In the genomic region with DNA sequence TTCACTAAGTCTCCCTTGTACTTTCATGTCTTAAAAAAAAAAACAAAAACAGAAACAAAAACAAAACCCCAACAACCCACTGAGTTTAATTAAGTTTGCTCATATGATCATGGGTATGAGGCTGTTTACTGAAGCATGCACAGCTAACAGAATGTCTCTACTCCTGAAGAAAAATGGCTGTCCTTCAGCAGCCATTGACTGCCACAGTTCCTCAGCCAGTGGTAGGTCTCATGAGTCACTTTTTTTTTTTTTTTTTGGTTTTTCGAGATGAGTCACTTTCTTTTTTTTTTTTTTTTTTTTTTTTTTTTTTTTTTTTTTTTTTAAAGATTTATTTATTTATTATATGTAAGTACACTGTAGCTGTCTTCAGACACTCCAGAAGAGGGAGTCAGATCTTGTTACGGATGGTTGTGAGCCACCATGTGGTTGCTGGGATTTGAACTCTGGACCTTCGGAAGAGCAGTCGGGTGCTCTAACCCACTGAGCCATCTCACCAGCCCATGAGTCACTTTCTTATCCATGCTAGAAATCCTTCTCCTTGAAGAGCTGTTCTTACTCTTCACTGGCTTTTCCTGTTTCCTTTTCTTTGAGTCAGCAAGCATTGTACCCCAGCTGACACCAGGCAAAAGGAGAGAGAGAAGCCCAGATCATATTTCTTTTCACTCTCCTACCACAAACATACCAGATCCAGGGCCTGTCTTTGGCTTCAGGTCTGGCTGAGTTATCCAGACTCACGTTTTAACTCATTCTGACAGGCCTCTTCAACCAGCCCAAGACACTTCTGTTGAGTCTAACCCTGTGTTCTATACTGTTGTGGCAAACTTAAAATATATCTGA, we compare ENCODE assay signal across 18 mouse cellular contexts. TPM values are rescaled to one million over a fixed set of nuclear protein-coding genes. Genes with fewer than 3 reads are reported as not detected.
DNase-seq lines count a peak whose midpoint lies in the region; ATAC-seq lines count a peak whose summit lies in the region.
"Had no signal": no experiment of that assay in that cellular context is flagged by ENCODE, and none has a peak within 500 bp of the region (broad histone marks: within the 10 kb centered on the region; RNA-seq: fewer than 3 reads in every experiment).

No protein-coding gene starts in this region.

- H3K4me3 ChIP-seq in kidney, embryonic 15.5 days (replicated peaks) = no peak overlapping the region
- H3K4me3 ChIP-seq in macrophage (ENCODE audit: inconsistent target) = no peak overlapping the region
- no peak overlapping the region for H3K4me3 ChIP-seq in forebrain, embryonic 11.5 days (ENCODE audit: low read depth, low read length)
- H3K4me3 ChIP-seq: embryonic facial prominence, embryonic 13.5 days; forebrain, embryonic 13.5 days; heart, embryonic 15.5 days; limb, embryonic 13.5 days; liver, embryonic 15.5 days had no signal

- H3K36me3 ChIP-seq in kidney, embryonic 15.5 days = peaks cover 13% of the 10 kb centered on the region; the same call in 1 of the 2 replicates
- H3K36me3 ChIP-seq in macrophage (ENCODE audit: inconsistent target) = no peaks in the 10 kb centered on the region
- no peaks in the 10 kb centered on the region; the same call in 1 of the 2 replicates for H3K36me3 ChIP-seq in forebrain, embryonic 11.5 days (ENCODE audit: control insufficient read depth, insufficient read depth, low read length)
- H3K36me3 ChIP-seq: heart, embryonic 15.5 days; liver, embryonic 15.5 days had no signal

- WGBS in kidney, embryonic 15.5 days = 45% methylated on average over 5 of the region's 5 CpGs
- 97% methylated on average over 3 of the region's 5 CpGs for WGBS in macrophage (ENCODE audit: missing documents)
- 91% methylated on average over 4 of the region's 5 CpGs for WGBS in forebrain, embryonic 11.5 days

- no peak overlapping the region for H3K4me2 ChIP-seq in kidney, embryonic 15.5 days
- no peak overlapping the region for H3K4me2 ChIP-seq in forebrain, embryonic 11.5 days (ENCODE audit: low read depth, low read length, severe bottlenecking)
- H3K4me2 ChIP-seq: embryonic facial prominence, embryonic 13.5 days; forebrain, embryonic 13.5 days; heart, embryonic 15.5 days; limb, embryonic 13.5 days; liver, embryonic 15.5 days had no signal

- H3K27me3 ChIP-seq in kidney, embryonic 15.5 days = no peaks in the 10 kb centered on the region
- H3K27me3 ChIP-seq in forebrain, embryonic 11.5 days (ENCODE audit: control insufficient read depth, insufficient read depth, low read length) = no peaks in the 10 kb centered on the region
- H3K27me3 ChIP-seq: embryonic facial prominence, embryonic 13.5 days; forebrain, embryonic 13.5 days; heart, embryonic 15.5 days; limb, embryonic 13.5 days; liver, embryonic 15.5 days had no signal

- no peaks in the 10 kb centered on the region for H3K9me3 ChIP-seq in kidney, embryonic 15.5 days (replicated peaks)
- no peaks in the 10 kb centered on the region for H3K9me3 ChIP-seq in forebrain, embryonic 11.5 days (ENCODE audit: control insufficient read depth, low read length)
- H3K9me3 ChIP-seq: embryonic facial prominence, embryonic 13.5 days; forebrain, embryonic 13.5 days; heart, embryonic 15.5 days; limb, embryonic 13.5 days; liver, embryonic 15.5 days had no signal

- H3K79me2 ChIP-seq in macrophage (ENCODE audit: inconsistent target) = peaks cover 91% of the 10 kb centered on the region

- peak overlapping the region; percentile 67 for H3K27ac ChIP-seq in kidney, embryonic 15.5 days
- H3K27ac ChIP-seq in macrophage = peak overlapping the region; percentile 28; the same call in 1 of the 2 replicates
- no peak overlapping the region for H3K27ac ChIP-seq in forebrain, embryonic 11.5 days (ENCODE audit: low read depth, low read length)
- H3K27ac ChIP-seq: embryonic facial prominence, embryonic 13.5 days; forebrain, embryonic 13.5 days; heart, embryonic 15.5 days; limb, embryonic 13.5 days; liver, embryonic 15.5 days had no signal

- no peak overlapping the region for H3K9ac ChIP-seq in kidney, embryonic 15.5 days
- no peak overlapping the region for H3K9ac ChIP-seq in forebrain, embryonic 11.5 days (ENCODE audit: low read length)
- H3K9ac ChIP-seq: embryonic facial prominence, embryonic 13.5 days; forebrain, embryonic 13.5 days; heart, embryonic 15.5 days; limb, embryonic 13.5 days; liver, embryonic 15.5 days had no signal

- DNase-seq in kidney, postnatal 14 days = no peak
- DNase-seq in CD4-positive helper T cell, adult 2 months (ENCODE audit: low read depth, low spot score) = peak; percentile 38
- DNase-seq in Muller cell, postnatal 12 days (ENCODE audit: inconsistent ontology term) = peak; percentile 60
- no peak for DNase-seq in forebrain, embryonic 11.5 days (ENCODE audit: low spot score)
- no peak for DNase-seq in layer of hippocampus, adult 9-10 months (ENCODE audit: low spot score)
- DNase-seq in c-Kit-positive CD71-positive TER-119-positive erythroid progenitor cells, embryonic 14.5 days (ENCODE audit: low spot score) = no peak
- DNase-seq: cerebellum, adult 18-20 months; heart, adult 18-20 months; thymus, adult 18-20 months had no signal

- peak; percentile 23; the same call in 1 of the 2 replicates for ATAC-seq in kidney, embryonic 15.5 days (replicated peaks; ENCODE audit: low FRiP score)
- ATAC-seq in forebrain, embryonic 11.5 days (replicated peaks; ENCODE audit: low FRiP score) = no peak
- ATAC-seq: forebrain, embryonic 13.5 days; intestine, embryonic 16.5 days; midbrain, embryonic 16.5 days had no signal

- H3K4me1 ChIP-seq in kidney, embryonic 15.5 days = peaks cover 39% of the 10 kb centered on the region
- H3K4me1 ChIP-seq in forebrain, embryonic 11.5 days (replicated peaks; ENCODE audit: control insufficient read depth, insufficient read depth, low read length) = no peaks in the 10 kb centered on the region

RNA-seq across cellular contexts. Expression of a gene that starts 12.0 kb away (rescaled TPM):
- 221 and 222 TPM in 2 replicates for polyA plus RNA-seq in kidney, embryonic 15.5 days (2015; fragmentation: Nextera tagmentation; extraction: Ambion mirVana)
- 100 to 1,000 TPM in 10 of 26 experiments, 10 to 100 TPM in 16; 32.5 to 702 (median 72.5) TPM for total RNA-seq in macrophage (2018; cell fraction: chromatin; rRNA removed)
- total RNA-seq in macrophage (2018; cell fraction: cytosol; rRNA removed) = 100 to 1,000 TPM in 1 of 26 experiments, 10 to 100 TPM in 25; 16.7 to 123 (median 31.1) TPM
- total RNA-seq in macrophage (2018; cell fraction: nucleus; rRNA removed) = 100 to 1,000 TPM in 8 of 26 experiments, 10 to 100 TPM in 18; 30.8 to 594 (median 77.0) TPM
- polyA plus RNA-seq in macrophage (2018) = 17.4 to 33.9 TPM (median 33.0 TPM) in 3 replicates
- polyA plus RNA-seq in forebrain, embryonic 11.5 days (2014; fragmentation: Nextera tagmentation; extraction: Ambion mirVana) = 288 and 296 TPM in 2 replicates

Comparison
In these comparisons a context has a peak if more than half of its experiments do, and no peak if none do; other contexts are left out.
1. DNase-seq: peak in CD4-positive helper T cell, adult 2 months (single experiment) and Muller cell, postnatal 12 days (single experiment); none in kidney, postnatal 14 days (single experiment), forebrain, embryonic 11.5 days (single experiment), layer of hippocampus, adult 9-10 months (single experiment) and c-Kit-positive CD71-positive TER-119-positive erythroid progenitor cells, embryonic 14.5 days (single experiment).